Mouse (Mus musculus) adrenal gland, adult 18-20 months (tissue): ENCODE results near the gene Cped1. TPM values are rescaled to one million over a fixed set of nuclear protein-coding genes. Genes with fewer than 3 reads are reported as not detected.
"Not testable (repeated sequence)": the region's sequence is repeated elsewhere in the genome, so short reads cannot be mapped to it uniquely, and the experiment has no call there.

Experiments
- DNase-seq, 2 experiments: peaks; one replicate each; pipeline ENCODE4 v3.0.0; 2021 to 2022; ENCODE audit warnings: low spot score in 2 of 2
- total RNA-seq, 2 experiments: library from RNA; stranded (reverse); gene quantifications; 1 replicate in 1 of 2; 2 replicates in 1 of 2; pipeline ENCODE4 v1.2.3; 2021

Cped1 gene
- total RNA-seq, 2 experiments from 2014 or later: 43.9 to 50.3 TPM

DNA sequence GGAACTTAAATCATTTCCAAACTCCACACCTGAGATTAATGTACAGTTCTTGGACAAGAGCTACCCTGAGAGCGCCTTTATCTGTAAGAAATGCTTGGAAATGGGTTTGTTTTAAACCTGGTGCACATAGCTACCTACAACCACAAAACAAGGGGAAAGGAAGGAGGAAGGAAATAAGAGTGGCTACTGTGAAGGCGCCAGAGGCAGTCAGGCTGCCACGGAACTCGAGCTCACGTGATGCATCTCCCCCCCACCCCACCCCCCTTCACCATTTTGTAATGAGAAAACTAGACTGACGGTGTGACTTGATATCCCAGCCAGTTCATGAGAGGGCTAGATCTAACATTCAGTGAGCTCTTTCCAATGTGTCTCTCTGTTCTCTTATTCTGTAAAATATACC is 228.9 kb downstream of the Cped1 start:
- DNase-seq: no peak

DNA sequence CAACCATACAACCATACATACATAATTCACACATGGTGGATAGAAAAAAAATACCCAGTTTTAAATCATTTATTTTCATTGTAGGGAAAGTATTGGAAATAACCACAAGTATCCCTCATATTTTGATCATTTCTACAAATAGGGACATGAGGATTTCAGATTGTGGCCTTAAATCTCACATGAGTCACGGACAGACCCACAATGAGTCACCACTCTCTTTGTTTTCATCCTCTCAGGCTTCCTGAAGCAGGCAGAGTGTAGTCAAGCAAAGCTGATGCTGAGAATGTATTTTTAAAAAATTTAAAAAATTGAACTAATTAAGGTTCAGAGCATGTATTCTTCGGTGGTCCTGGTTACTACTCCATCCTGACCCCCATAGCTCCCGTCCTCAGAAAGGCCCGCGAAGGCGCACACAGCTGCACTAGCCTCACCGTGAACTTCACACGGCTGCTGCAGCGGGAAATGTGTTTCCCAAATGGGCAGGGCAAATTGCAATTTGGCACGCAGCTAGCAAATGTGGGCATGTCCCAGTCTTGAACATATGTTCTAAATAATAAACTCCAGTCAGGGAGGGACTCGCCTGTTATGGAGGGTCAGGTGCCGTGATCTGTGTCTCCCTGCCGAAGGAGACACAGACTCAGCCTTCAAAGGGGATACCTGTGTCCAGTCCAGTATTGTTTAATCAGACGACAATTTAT is 230.7 kb downstream of the Cped1 start:
- no peak for DNase-seq

DNA sequence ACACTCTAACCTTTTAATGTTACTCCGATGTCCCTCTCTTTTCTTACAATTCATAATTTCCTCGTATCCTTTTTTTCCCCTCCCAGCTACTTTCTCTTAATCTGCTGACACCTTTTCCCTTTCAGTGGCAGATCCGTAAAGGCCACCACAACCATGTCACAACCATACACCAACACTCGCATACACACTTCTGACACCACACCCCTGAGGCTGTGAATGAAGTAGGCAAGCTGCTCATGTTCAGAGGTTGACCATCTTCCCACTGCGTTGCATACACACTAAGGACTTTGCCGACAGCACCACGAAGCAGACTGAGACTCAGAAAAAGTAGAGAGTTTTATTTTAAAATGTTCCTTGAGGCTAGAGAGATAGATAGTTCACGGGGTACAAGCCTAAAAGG is 235.4 kb downstream of the Cped1 start:
- DNase-seq: no peak

DNA sequence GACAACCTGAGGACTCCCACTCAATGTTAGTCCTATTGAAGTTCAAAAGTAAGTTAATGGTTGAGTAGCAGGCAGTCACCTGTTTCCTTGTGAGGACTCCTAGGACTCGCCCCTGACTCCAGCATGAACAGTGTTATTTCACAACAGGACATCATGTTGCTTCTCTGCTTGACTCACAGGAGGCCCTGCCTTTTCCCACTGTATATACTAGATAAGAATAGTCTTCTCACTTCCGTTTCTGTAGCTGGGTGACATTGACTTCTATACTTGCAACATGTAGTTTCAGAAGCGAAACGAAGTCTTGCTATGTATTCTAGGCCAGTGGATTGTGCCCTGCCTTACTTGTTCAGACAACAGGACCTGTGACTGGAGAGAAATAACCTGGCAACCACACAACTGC is 236.4 kb downstream of the Cped1 start:
- no peak for DNase-seq

DNA sequence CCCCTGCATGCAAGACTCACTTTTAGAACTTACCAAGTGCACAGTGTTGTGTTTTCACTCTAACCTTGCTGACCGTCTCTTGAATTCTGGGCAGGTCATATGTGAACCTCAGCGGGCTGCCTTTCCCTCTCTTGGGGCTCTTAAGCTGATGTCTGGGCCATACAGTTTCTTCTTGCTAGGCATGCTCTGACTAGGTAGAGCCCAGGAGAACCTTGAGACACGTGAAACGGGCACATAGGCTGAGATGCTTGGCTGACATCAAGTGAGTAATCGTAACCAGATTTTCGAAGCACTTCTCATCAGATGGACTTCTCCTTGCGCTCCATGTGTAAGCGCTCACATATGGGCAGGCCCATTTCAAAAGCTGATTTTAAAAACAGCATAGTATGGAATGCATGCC is 237.2 kb downstream of the Cped1 start:
- no peak for DNase-seq

DNA sequence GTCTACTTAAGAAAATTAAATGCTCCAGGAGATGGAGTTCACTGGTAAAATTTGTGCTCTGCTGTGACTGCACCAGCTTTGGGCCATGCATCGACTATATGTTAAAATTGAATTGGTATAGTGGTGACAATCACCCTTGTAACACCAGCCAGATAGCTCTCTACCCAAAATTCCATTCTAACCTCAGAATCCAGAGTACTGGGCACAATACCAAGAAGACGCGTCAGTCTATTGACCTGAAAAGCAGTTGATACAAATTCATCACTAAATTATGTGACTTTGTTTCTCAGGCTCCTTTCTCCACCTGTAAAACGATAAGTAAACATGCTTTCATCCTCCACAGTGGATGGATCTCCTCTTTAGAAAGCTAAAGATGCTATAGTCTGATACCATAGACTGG is 238.6 kb downstream of the Cped1 start:
- DNase-seq: no peak

DNA sequence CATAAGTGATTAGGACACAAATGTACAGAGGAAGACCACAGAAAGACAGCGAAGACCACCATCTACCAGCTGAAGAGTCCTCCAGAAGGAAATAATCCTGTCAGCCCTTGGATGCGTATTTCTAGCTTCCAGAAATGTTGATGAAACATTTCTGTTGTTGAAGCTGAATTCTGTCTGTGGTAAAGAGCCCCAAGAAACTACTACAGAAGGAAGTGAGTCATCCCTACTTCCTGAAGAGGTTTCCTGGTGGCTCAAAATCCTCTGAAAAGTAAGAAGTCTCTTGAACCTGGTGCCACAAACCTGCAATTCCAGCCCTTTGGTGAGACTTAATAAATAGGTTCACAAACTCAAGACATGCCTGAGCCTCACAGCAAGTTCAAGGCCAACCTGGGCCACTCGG is 245.5 kb downstream of the Cped1 start:
- DNase-seq: no peak

DNA sequence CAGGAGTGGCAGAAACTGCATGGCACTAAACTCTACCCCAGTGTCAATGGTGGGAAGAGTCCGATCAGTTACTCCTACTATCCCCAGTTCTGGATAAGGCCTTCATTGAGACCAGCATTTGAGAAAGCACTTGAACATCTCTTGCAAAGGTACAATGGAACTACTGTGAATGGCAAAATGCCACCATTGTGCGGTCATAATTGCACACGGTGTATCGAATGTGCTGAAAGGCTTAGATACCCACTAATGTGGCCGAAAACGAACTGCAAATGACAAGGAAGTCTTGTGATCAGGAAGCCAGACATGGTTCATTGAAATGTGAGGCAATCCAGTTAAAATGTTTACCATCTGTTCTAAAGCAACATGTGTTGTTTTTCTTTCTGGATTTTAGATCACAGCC is 247.8 kb downstream of the Cped1 start:
- DNase-seq: no peak

DNA sequence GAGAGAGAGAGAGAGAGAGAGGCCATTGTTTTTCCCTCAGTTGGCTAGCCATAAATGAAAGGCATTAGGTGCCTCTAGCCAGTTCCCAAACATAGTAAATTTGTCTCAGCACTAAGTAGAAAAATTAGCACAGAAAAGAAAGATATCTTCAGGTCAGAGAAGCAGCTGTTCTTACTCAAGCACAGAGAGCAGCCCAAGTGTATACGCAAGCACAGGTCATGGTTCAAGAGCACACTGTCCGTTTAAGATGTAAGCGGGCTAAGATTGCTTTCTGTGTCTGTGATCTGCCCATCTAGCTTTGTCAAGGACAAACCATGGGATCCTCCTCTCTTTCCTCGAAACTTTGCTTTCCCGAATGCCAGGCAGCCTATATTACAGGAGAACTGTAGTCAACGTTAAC is 249.4 kb downstream of the Cped1 start:
- DNase-seq: no peak

DNA sequence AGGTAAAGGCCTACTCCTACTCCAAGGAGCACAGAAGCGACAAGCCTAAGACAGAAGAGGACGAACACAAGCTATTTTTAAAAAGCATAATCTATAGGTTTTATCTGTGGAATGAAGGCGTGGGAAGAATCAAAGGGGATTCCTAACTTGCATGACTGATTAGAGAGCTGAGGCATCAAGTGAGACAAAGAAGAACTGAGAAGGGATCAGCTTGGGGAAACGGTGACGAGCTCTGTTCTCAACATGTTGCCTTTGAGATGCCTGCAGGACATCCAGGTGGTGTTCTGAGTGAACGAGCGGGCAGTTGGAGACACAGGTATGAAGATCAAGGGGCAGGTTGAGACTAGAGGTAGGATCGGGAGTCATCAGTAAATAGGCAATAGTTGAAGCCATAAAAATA is 257.6 kb downstream of the Cped1 start:
- DNase-seq: no peak

DNA sequence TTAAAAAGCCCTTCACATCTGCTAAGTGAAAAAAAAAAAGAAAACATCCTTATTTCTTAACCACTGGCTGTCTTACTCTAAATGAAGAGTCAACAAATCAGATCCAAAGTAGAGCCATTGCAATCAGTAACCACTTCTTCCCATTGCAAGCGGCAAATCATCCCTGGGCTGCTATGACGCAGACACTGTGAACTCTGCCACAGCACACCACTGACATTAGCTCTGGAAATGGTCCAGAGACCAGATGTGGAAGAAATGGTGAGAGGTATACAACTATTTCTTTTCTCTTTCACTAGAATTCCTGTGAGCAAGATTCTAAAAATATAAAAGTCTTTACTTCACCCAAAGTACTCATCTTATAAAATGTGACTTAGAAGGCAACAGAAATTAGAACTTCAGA is 261.0 kb downstream of the Cped1 start:
- DNase-seq: no peak

DNA sequence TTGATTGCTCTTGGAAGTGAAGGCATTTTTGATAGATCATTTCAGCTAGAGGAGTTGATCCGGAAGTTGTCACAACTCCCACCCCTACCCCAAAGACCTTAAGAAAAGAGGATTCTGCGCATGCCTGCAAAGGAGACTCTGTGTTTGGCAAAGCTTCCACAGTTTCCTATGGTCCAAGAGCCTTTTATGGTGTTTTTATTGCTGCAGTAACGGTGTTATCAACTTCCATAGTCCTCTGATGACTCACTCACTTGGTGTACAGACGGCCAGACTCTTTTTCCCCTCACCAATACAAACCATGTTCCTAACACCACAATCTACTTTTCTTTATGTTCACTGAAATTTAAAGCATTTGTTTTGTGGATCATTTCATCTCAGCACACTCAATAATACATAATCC is 273.1 kb downstream of the Cped1 start:
- DNase-seq: no peak

DNA sequence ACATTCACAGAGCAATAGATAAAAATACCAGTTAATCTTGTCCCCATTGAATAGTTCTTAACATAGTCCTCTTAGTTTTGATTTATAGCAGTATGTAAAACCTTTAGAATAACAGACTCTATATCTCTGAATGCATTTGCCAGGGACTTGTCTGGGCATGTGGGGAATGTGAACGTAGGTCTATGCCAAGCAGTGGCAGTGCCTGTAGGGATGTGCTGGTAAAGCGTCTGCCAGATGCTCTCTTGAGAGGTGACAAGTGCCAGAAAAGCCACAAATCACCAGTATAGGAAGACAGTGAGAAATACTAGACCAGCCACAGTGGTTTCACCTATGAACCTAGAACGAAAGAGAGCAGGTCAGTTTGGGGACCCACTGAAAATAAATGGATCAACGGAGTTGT is 276.8 kb downstream of the Cped1 start:
- no peak for DNase-seq

DNA sequence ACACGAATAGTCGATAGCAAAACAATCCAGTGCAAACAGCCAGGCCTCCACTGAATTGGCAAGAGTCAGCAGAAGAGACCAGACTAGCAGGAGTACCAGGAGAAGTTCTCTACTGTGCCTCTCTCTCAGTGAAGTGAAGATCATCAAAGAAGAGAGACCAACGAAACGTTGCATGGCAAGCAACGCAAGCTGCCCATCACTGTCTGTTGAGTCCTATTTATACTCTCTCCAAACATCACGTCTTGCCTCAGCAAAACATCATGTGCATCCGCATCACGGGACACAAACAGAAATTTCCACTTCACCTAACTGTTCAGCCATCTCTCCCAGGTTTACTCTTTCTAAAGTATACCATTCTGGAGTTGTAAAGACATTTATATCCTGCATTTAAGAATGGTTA is 278.4 kb downstream of the Cped1 start:
- DNase-seq: not testable (repeated sequence)

DNA sequence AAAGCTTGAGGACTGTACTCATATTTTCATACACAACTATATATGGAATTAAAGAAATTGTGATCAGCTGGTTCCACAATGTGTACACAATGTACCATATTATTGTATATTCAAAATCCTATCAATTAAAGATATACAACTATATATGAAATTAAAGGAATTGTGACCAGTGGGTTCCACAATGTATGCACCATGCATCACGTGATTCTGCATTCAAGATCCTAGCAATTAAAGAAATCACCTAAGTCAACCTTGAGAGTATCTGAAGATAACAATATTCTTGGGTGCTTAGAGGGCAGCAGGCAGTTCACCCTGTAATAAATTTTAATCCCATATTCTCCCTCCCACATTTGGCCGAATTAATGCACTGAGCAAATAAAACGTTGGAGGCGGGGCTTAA is 280.3 kb downstream of the Cped1 start:
- DNase-seq: no peak

DNA sequence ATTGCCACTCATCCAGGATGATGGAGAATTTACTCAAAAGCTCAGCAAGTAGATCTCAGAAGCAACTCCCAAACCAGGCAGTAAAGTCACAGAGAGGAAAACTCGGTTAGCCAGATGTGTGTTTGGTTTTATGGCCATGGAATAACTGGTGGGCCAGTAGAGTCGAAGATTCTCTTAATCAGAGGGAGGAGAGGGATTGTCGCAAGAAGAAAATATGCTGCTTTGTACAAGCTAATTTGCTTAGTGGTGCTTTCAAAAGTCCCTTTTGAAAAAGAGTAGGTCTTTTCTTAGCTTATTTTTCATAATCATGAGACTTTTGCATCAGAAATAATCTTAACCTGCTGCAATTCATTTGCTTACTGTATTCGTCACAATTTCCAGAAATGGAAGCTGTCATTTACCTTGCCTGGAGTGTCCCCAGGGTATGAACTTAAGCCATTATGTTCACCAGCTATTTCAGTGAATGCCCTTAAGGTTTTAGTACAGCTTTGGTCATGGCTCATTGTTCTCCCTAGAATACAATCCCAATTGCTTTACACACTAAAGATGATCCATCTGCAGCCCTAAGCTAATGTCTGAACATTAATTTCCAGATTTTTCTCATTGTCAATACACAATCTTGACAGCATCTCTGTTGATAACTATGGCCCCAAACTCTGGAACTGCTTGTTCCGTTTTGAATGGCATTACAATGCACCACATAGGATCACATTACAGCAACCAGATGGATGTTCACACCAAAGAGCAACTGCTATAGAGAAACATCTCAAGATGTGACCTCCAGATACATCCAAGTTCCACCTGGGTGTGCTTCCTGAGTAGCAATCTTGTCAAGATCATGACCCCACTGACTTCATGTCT is 282.3 kb downstream of the Cped1 start:
- DNase-seq: no peak

DNA sequence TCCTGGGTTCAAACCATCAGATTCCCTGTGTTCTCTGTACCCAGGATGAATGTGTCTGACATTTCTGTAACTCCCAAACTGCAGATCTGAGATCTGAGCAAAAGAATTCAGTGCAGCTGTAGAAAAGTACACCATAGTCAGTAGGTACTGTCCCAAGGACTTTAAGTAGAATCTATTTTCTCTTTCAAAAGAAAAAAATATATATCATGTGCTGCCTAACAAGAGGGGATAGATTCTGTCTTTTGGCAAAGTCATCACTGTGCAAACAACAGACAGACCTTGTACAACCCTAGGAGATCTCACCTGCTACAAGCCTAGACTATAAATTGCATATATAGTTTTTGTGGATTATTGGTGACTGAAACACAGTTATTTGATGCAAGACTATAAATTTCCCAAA is 283.0 kb downstream of the Cped1 start:
- DNase-seq: no peak

DNA sequence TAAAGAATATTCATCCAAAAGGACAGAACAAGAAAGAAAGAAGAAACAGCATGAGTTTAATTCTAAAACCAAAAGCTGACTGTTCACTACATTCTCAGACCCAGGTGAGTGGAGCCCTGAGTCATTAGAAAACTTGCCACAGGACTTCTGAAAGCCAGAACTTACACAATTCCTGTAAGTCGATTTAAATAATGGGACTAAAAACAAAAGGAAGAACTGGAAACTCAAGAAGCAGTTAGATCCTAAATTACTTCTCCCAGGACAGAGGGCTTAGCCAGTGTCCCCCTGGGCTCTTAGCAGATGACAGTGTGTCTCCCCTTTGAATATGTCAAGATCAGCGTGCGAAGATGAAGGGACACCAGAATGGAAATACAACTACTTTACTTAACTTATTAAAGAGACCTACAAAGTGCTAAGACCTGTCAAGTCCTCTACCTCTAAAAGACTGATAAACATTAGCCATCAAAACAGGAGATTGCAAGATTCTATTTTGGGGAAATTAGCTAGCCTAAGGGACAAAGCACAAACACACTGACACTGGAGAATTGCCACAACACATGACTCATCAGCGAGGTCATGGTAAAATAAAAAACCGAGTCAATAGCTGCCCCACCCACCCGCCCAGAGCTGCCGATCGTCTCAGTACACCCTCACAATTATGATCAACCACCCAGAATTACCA is 284.3 kb downstream of the Cped1 start:
- DNase-seq: peak in 1 of 2 experiments; percentile 42

DNA sequence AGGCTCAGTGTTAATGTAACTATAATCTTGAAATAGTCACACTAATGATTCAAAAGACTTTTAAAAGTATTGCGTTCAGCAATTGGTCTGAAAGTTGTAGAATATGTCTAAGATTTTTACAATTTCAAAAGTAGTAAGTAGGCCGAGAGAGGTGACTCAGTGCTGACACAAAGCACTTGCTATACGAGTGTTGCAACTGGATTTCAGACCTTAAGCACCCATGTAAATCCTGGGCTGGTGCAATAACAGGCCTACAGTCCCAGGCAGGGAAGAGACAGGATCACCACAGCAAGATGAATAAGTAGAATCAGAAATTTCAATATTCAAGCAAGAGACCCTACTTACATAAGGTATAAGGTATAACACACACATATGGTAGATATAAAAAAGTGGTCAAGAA is 292.2 kb downstream of the Cped1 start:
- no peak for DNase-seq

DNA sequence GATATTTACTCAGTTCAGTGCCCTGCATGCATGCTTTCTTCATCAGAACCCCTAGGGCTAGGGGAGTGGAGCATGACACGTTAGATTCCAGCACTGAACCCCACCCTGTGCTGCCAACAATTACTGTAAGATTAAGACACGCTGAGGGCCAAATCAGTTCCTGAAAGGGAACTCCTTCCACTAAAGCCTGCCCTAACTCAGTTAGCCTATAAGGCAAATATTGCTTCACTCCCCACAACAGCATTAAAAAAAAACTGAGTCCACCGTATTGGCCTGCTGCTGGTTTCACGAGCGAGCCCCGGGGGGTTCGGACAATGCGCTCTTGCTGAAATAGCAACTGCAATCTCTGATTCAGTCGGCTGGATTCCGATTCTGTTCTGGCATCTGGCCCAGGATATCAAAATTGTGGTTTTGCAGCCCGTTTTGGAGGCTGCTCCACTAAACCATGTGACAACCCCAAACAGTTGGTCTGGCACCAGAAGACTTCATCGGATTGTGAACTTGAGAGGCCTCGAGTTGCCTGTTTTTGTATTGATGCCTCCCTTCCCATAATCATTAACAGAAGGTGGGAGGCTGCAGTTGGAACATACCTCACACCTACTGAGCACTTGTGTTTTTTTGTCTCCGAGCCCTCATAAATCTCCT is 294.6 kb downstream of the Cped1 start:
- DNase-seq: peak in 1 of 2 experiments; percentile 35

DNA sequence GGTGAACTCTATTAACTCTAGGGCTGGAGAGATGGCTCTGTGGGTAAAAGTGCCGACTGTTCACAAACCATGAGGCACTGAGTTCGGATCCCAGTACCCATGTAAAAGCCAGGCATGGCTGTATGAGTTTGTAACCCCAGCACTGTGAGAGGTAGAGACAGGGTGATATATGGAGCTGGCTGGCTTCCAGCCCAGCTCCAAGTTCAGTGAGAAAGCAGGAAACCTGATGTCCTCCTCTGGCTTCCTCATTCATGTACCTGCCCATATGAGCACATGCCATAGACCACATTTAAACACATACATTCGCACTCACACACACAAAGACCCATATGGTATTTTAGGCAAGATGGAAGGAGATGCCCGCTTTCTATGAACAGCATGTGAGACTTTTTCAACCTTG is 296.7 kb downstream of the Cped1 start:
- DNase-seq: no peak
